Mouse (Mus musculus) ES-Bruce4 (cell line): Measurements from ENCODE around the gene Sel1l3.

Experiments
- CTCF ChIP-seq: IDR thresholded peaks from one replicate; pipeline ENCODE4 v1.8.1; 2011; ENCODE audit warnings: low read depth, low read length
- EP300 ChIP-seq: IDR thresholded peaks from 2 replicates; pipeline ENCODE4 v1.6.1; 2011; ENCODE audit warnings: low read depth, low read length; ENCODE audit not compliant: insufficient read depth
- POLR2A ChIP-seq: IDR thresholded peaks from one replicate; pipeline ENCODE4 v1.8.1; 2011; ENCODE audit warnings: low read length; ENCODE audit not compliant: insufficient read depth

GRCm38 (mm10) chr5:53254821-53255220, 41.1 kb upstream of the Sel1l3 start:
- TF ChIP-seq POLR2A, result no peak
- TF ChIP-seq CTCF, result no peak
- no peak for TF ChIP-seq EP300
